Mouse (Mus musculus): Measurements from ENCODE around the gene Clca4a. TPM values are rescaled to one million over a fixed set of nuclear protein-coding genes. Genes with fewer than 3 reads are reported as not detected.

Clca4a gene
- polyA plus RNA-seq (2016; fragmentation: Nextera tagmentation; extraction: Ambion mirVana): 0.12 TPM in 1 of 2 replicates, not detected in the other

DNA sequence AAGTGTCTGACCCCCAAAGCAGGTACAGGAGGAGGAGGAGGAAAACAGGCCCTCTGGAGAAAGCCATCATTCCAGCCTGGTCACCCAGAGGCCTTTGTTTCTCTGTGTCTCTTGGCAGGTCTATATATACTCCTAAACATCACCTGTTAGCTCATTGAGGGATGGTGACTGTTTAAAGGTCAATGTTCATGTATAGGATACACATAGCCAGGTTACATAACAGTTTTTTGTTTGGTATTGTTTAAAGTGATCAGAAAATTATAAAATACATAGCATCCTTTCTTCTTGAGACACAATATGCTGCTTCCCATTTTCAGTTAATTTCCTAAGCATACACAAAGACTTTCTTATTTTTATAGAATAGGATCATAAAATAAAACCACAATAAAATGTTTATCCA, at the start of gene Clca4a:
Gene Clca4a, minus strand, starts transcription at position 101 of the 400 bp plus-strand sequence.
- Histone ChIP-seq H3K9ac (replicated peaks) (no peak within 1 kb of the TSS), H3K4me2 (no peak within 1 kb of the TSS), H3K4me3 (replicated peaks) (no peak within 1 kb of the TSS), H3K27me3 (no peaks in the 10 kb centered on the region), H3K36me3 (no peaks in the 10 kb centered on the region), H3K4me1 (replicated peaks) (no peaks in the 10 kb centered on the region), H3K27ac (no peak within 1 kb of the TSS), H3K9me3 (no peaks in the 10 kb centered on the region)
- ATAC-seq (ENCODE audit: insufficient number of reproducible peaks, insufficient read depth, low FRiP score, low TSS enrichment, low read depth): no peak

DNA sequence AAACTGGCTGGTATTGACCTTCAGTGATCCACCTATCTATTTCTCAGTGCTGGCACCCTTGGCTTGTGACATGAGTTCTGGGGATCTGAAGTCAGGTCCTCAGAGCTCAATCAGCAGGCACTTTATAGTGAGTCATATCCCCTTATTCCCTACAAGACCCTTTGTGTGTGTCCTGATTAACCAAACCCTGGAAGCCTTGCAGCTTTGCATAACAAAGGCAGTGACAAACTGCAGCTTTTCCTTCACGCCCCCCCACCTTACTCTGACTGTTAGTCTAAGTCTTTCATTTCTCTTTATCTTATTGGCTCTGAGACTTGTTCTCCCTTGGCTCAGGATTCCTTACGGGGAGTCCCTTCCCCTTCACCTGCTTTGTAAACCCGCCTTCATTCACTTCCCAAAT, 43.0 kb upstream of the Clca4a start:
- Histone ChIP-seq H3K27me3 (no peaks in the 10 kb centered on the region), H3K36me3 (no peaks in the 10 kb centered on the region), H3K9me3 (no peaks in the 10 kb centered on the region; the same call in 1 of the 2 replicates), H3K4me1 (replicated peaks) (no peaks in the 10 kb centered on the region), H3K4me3 (replicated peaks) (no peak overlapping the region), H3K9ac (replicated peaks) (no peak overlapping the region), H3K4me2 (no peak overlapping the region), H3K27ac (no peak overlapping the region)
- 71% methylated on average over 3 of the region's 3 CpGs for WGBS
- ATAC-seq (ENCODE audit: insufficient number of reproducible peaks, insufficient read depth, low FRiP score, low TSS enrichment, low read depth): no peak

DNA sequence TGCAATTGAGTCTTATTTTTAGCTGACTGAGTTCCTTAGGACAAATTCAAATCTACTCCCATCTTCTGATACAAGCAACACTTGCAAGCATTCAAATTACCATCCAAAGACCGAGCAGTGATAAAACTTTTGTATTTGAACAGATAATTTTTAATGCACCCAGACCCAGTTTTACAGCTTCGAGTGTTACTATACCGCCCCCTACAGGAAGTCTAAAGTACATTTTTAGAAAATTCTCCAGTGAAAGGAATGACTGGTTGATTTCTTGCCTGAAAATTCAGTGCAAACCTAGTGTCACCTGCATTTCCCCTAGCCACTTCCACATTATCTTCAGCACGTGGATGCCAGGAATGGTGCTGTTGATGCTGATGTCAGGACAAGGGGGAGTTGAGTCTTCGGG, 29.6 kb upstream of the Clca4a start:
- Histone ChIP-seq H3K4me2 (no peak overlapping the region), H3K4me1 (replicated peaks) (no peaks in the 10 kb centered on the region), H3K36me3 (no peaks in the 10 kb centered on the region), H3K27me3 (no peaks in the 10 kb centered on the region), H3K4me3 (replicated peaks) (no peak overlapping the region), H3K9ac (replicated peaks) (no peak overlapping the region), H3K9me3 (no peaks in the 10 kb centered on the region), H3K27ac (no peak overlapping the region)
- WGBS: 43% methylated on average over 5 of the region's 5 CpGs
- ATAC-seq (ENCODE audit: insufficient number of reproducible peaks, insufficient read depth, low FRiP score, low TSS enrichment, low read depth): no peak

DNA sequence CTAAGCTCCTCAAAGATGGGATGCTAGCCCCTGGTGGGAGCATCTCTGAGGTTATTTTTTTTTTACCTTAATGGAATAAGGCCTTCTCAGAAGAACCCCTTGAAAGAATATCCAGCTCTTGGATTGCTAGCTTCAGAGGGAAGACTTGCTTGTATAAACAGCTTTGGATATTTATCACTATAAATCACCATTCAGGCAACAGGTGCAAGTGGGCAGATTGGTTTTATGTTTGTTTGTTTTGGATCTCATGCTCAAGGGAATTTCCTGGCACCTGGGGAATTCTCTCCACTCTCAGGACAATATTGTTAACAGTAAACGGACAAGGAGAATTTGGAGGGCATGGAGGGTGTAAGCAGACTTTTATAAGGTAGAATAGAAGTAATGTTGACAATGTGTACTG, 26.1 kb upstream of the Clca4a start:
- Histone ChIP-seq H3K36me3 (no peaks in the 10 kb centered on the region), H3K9me3 (no peaks in the 10 kb centered on the region), H3K27me3 (no peaks in the 10 kb centered on the region), H3K4me2 (no peak overlapping the region), H3K27ac (no peak overlapping the region), H3K4me3 (replicated peaks) (no peak overlapping the region), H3K9ac (replicated peaks) (no peak overlapping the region), H3K4me1 (replicated peaks) (no peaks in the 10 kb centered on the region)
- no peak for ATAC-seq (ENCODE audit: insufficient number of reproducible peaks, insufficient read depth, low FRiP score, low TSS enrichment, low read depth)
- WGBS: 65% methylated on average over 1 of the region's 1 CpGs

DNA sequence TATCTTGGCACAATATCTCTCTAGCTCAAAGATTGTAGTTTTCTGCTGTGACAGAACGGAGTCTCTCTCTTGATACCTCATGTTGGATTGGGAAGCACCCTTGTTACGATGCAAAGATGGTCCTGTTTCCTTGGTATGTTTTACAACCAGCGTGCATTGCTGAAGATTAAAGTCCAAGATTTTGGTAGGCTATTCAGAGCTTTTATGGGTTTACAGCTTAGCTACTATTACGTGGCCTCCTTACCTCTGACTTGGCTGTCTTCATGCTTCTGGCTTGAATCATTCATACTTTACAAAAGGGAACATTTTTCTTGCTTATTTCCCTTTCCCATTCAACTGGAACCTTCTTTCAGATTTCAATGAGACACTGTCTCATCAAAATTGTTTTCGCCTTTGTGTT, 18.2 kb upstream of the Clca4a start:
- ATAC-seq (ENCODE audit: insufficient number of reproducible peaks, insufficient read depth, low FRiP score, low TSS enrichment, low read depth): no peak
- H3K36me3 ChIP-seq: no peaks in the 10 kb centered on the region
- H3K9ac ChIP-seq (replicated peaks): no peak overlapping the region
- WGBS: 80% methylated on average over 5 of the region's 5 CpGs
- no peaks in the 10 kb centered on the region for H3K9me3 ChIP-seq
- no peaks in the 10 kb centered on the region for H3K27me3 ChIP-seq
- H3K4me3 ChIP-seq (replicated peaks): no peak overlapping the region
- H3K4me1 ChIP-seq (replicated peaks): no peaks in the 10 kb centered on the region
- H3K4me2 ChIP-seq: no peak overlapping the region
- H3K27ac ChIP-seq: no peak overlapping the region

DNA sequence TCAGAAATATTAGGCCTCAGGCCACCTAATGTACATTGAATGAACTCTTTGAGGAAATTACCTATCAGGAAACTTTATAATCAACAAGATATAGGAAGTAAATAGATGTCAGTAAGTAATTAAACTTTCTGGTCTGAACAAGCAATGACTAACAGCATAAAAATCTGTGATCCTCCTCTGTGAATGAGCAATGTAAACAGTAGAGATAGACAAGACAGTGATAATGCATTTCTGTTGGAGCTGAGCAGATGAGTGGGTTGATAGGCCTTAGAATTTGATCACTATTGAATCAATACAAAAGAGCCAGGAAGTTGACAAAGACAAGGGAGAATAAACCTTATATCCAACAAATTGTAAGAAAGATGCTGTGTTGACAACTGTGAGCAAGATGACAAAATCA, 17.8 kb upstream of the Clca4a start:
- Histone ChIP-seq H3K9ac (replicated peaks) (no peak overlapping the region), H3K27me3 (no peaks in the 10 kb centered on the region), H3K27ac (no peak overlapping the region), H3K9me3 (no peaks in the 10 kb centered on the region), H3K4me3 (replicated peaks) (no peak overlapping the region), H3K4me1 (replicated peaks) (no peaks in the 10 kb centered on the region), H3K36me3 (no peaks in the 10 kb centered on the region), H3K4me2 (no peak overlapping the region)
- ATAC-seq (ENCODE audit: insufficient number of reproducible peaks, insufficient read depth, low FRiP score, low TSS enrichment, low read depth): no peak

DNA sequence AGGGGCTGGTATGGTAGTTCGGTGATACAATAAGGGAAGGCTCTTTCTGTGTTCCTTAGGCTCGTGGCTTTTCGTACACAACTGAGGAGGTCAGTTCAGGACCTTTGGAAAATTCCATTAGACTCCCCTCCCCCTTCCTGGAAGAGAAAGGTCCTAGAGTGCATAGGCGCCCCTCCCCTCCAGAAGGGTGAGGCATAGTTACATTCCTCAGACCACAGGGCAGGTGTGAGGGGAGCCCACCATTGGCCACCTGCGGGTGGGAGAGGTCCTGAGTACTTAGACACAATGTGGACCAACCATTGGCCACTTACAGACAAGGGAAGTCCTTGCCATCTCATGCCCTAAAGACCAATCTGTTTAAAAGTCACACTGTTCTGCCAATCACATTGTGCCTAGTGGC, 11.0 kb upstream of the Clca4a start:
- no peak for ATAC-seq (ENCODE audit: insufficient number of reproducible peaks, insufficient read depth, low FRiP score, low TSS enrichment, low read depth)
- H3K4me1 ChIP-seq (replicated peaks): no peaks in the 10 kb centered on the region
- no peaks in the 10 kb centered on the region for H3K36me3 ChIP-seq
- H3K9ac ChIP-seq (replicated peaks): no peak overlapping the region
- 88% methylated on average over 5 of the region's 5 CpGs for WGBS
- no peak overlapping the region for H3K4me2 ChIP-seq
- no peak overlapping the region for H3K27ac ChIP-seq
- H3K9me3 ChIP-seq: no peaks in the 10 kb centered on the region
- no peaks in the 10 kb centered on the region for H3K27me3 ChIP-seq
- H3K4me3 ChIP-seq (replicated peaks): no peak overlapping the region

DNA sequence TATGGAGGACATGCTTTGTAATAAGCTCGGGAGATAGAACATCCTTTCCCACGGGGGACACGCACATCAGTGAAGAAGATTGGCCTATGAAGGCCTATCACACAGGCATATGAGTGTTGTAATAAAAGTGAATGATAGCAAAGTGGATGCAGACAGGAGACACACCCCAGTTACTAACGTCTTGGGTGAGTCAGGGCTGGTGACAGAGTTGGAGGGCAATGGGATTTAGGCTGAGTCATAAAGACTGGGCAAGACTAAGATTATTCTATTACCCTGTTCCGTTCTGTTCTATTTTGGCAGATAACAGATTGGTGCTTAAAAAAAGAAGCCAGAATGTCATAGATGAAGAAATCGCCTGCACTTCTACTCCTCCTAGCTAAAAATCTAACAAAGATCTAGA, 5.7 kb upstream of the Clca4a start:
- Histone ChIP-seq H3K4me1 (replicated peaks) (no peaks in the 10 kb centered on the region), H3K36me3 (no peaks in the 10 kb centered on the region), H3K4me3 (replicated peaks) (no peak overlapping the region), H3K4me2 (no peak overlapping the region), H3K27me3 (no peaks in the 10 kb centered on the region), H3K9me3 (no peaks in the 10 kb centered on the region), H3K9ac (replicated peaks) (no peak overlapping the region), H3K27ac (no peak overlapping the region)
- no peak for ATAC-seq (ENCODE audit: insufficient number of reproducible peaks, insufficient read depth, low FRiP score, low TSS enrichment, low read depth)
- 87% methylated on average over 6 of the region's 6 CpGs for WGBS

DNA sequence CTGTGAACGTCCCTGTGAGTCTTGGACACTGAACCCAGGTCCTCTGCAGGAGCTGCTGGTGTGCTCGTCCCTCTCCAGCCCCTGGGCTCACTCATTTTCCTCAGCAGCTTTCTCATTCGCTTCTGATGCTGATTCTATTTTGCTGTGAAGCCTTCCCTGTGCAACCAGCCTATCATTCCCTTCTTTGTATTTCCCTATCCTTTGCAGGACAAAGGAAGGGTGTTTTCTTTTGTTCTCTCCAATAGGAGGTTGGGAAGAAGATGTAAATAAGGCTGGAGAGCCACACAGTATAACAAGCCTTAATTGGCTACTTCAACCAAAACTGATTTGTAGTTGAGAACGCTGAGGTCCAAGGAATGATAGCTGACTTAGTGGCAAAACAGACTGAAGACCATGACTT, 2.8 kb upstream of the Clca4a start:
- Histone ChIP-seq H3K27ac (no peak overlapping the region), H3K4me1 (replicated peaks) (no peaks in the 10 kb centered on the region), H3K36me3 (no peaks in the 10 kb centered on the region), H3K9ac (replicated peaks) (no peak overlapping the region), H3K4me3 (replicated peaks) (no peak overlapping the region), H3K9me3 (no peaks in the 10 kb centered on the region), H3K4me2 (no peak overlapping the region), H3K27me3 (no peaks in the 10 kb centered on the region)
- 58% methylated on average over 4 of the region's 4 CpGs for WGBS
- ATAC-seq (ENCODE audit: insufficient number of reproducible peaks, insufficient read depth, low FRiP score, low TSS enrichment, low read depth): no peak

DNA sequence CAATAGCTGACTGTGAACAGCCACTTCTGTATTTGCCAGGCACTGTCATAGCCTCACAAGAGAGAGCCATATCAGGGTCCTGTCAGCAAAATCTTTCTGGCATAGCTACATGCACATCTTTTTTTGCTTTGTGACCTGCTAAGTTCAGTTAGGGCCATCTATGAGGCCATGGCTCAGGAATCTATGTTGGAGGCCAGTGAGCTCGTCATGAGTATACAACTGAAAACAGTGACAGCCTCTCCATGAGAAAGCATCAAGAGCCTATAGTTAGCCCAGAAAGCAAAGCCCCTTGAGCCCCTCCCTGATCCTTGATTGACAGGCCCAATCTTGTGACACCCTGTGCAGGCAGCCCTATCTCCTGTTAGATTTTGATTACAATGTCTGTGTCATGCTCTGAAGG, 1.2 kb upstream of the Clca4a start:
- H3K27ac ChIP-seq: no peak overlapping the region
- no peaks in the 10 kb centered on the region for H3K9me3 ChIP-seq
- 70% methylated on average over 1 of the region's 1 CpGs for WGBS
- H3K36me3 ChIP-seq: no peaks in the 10 kb centered on the region
- no peak overlapping the region for H3K4me2 ChIP-seq
- H3K4me3 ChIP-seq (replicated peaks): no peak overlapping the region
- no peak for ATAC-seq (ENCODE audit: insufficient number of reproducible peaks, insufficient read depth, low FRiP score, low TSS enrichment, low read depth)
- H3K9ac ChIP-seq (replicated peaks): no peak overlapping the region
- no peaks in the 10 kb centered on the region for H3K27me3 ChIP-seq
- no peaks in the 10 kb centered on the region for H3K4me1 ChIP-seq (replicated peaks)

DNA sequence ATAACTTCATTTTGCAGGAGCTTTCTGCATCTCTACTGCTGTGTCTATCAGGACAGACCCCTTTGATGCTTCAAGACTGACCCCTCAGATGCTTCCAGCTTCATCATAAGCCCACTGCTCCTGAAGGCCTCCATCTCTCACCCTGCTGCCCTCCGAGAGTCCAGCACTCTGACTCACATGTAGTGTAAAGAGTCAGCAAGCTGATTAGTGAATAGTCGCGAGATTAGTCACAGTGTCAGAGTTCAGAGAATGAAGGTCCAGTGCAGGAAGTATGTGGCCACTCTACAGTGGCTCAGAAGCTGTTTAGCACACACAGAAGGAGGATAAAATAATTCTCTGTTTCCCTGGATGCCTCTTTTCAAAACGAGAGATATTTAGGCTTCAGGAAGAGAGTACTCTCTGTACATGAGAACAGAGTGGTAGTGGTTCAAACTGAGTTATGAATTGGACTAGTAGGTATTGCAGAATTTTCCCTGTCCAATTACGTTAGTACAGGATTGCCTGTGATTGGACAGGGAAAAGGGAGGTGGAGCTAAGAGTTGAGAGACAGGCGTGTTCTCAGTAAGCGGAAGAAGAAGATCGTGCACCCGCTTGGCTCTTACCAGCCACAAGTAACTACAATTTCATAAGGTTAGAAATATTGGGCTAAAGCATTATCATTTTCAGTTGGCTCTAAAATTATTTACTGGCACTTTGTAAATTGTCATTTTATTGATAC, 3.1 kb downstream of the Clca4a start:
- Histone ChIP-seq H3K27ac (no peak overlapping the region), H3K4me3 (replicated peaks) (no peak overlapping the region), H3K36me3 (no peaks in the 10 kb centered on the region), H3K27me3 (no peaks in the 10 kb centered on the region), H3K9ac (replicated peaks) (no peak overlapping the region), H3K4me2 (no peak overlapping the region), H3K4me1 (replicated peaks) (no peaks in the 10 kb centered on the region), H3K9me3 (no peaks in the 10 kb centered on the region)
- 87% methylated on average over 9 of the region's 9 CpGs for WGBS
- ATAC-seq (ENCODE audit: insufficient number of reproducible peaks, insufficient read depth, low FRiP score, low TSS enrichment, low read depth): no peak

DNA sequence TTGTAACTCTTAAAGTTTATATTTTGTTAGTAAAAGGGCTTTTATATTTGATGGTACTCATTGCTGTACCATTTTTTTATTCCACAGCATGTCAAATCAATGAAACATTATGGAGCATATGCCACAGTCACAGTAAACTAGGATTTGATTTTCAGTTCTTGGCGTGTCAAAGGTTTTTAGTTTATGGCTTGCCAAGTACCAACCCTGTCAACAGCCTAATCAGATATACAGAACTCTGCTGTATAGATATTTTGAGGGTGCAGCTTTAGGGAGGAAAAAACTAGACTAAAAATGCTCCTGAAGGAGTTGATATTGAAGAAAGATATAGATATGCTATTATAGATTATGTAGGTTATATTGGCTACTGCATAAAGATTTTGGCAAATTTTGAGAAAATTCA, 5.1 kb downstream of the Clca4a start:
- 71% methylated on average over 1 of the region's 1 CpGs for WGBS
- no peak overlapping the region for H3K4me2 ChIP-seq
- H3K9ac ChIP-seq (replicated peaks): no peak overlapping the region
- no peaks in the 10 kb centered on the region for H3K27me3 ChIP-seq
- H3K9me3 ChIP-seq: no peaks in the 10 kb centered on the region
- ATAC-seq (ENCODE audit: insufficient number of reproducible peaks, insufficient read depth, low FRiP score, low TSS enrichment, low read depth): no peak
- no peak overlapping the region for H3K27ac ChIP-seq
- no peaks in the 10 kb centered on the region for H3K36me3 ChIP-seq
- no peaks in the 10 kb centered on the region for H3K4me1 ChIP-seq (replicated peaks)
- H3K4me3 ChIP-seq (replicated peaks): no peak overlapping the region

Measured in limb, embryonic 12.5 days (tissue).